Mouse (Mus musculus) ES-E14 (cell line): Measurements from ENCODE around the gene Actl6a. TPM values are rescaled to one million over a fixed set of nuclear protein-coding genes. Genes with fewer than 3 reads are reported as not detected.

ENCODE experiments used
- DNase-seq: peaks from one replicate; pipeline ENCODE4 v3.0.0-alpha.2; 2013; ENCODE audit warnings: low read depth, low spot score
- H3K27ac ChIP-seq: 2 replicates; pipeline ENCODE4 v1.5.1; 2012; ENCODE audit warnings: low read depth, mild to moderate bottlenecking, low read length, moderate library complexity, mixed read lengths; ENCODE audit not compliant: poor library complexity, insufficient read depth, severe bottlenecking
- H3K36me3 ChIP-seq: 2 replicates; pipeline ENCODE4 v1.6.1; 2012; ENCODE audit warnings: mild to moderate bottlenecking, low read length, moderate library complexity, mixed read lengths; ENCODE audit not compliant: control insufficient read depth, poor library complexity, insufficient read depth, severe bottlenecking
- H3K4me1 ChIP-seq, 2 experiments: fragments of 150-350 bp in 1 of 2; sonication (generic) in 1 of 2; 2 replicates each; pipeline ENCODE4 v1.6.1; 2012; ENCODE audit warnings: low read length in 2 of 2, mild to moderate bottlenecking in 1 of 2, mixed read lengths in 1 of 2; ENCODE audit not compliant: control insufficient read depth in 2 of 2, insufficient read depth in 2 of 2, poor library complexity in 1 of 2
- H3K4me3 ChIP-seq, 2 experiments: fragments of 150-350 bp in 1 of 2; sonication (generic) in 1 of 2; 2 replicates each; pipeline ENCODE4 v1.5.1; 2012; ENCODE audit warnings: low read length in 2 of 2, low read depth in 1 of 2, mild to moderate bottlenecking in 1 of 2, mixed read lengths in 1 of 2; ENCODE audit not compliant: insufficient read depth in 1 of 2, poor library complexity in 1 of 2, severe bottlenecking in 1 of 2
- H3K9ac ChIP-seq: 2 replicates; pipeline ENCODE4 v1.6.1; 2012; ENCODE audit warnings: low read depth, mild to moderate bottlenecking, low read length, mixed read lengths; ENCODE audit not compliant: poor library complexity, insufficient read depth, severe bottlenecking
- H3K9me3 ChIP-seq: fragments of 150-350 bp; sonication (generic); 2 replicates; pipeline ENCODE4 v1.6.1; 2012; ENCODE audit warnings: low read depth, mild to moderate bottlenecking, low read length; ENCODE audit not compliant: control insufficient read depth, insufficient read depth
- CHD2 ChIP-seq: IDR thresholded peaks from 2 replicates; pipeline ENCODE4 v1.6.1; 2014; ENCODE audit warnings: mild to moderate bottlenecking, low read depth, low read length, inconsistent platforms
- HCFC1 ChIP-seq: IDR thresholded peaks from 2 replicates; pipeline ENCODE4 v1.6.1; 2012; ENCODE audit warnings: low read length, inconsistent platforms, borderline replicate concordance; ENCODE audit not compliant: insufficient read depth
- MAFK ChIP-seq: IDR thresholded peaks from 2 replicates; pipeline ENCODE4 v1.6.1; 2014; ENCODE audit warnings: mild to moderate bottlenecking, low read depth, low read length, inconsistent platforms; ENCODE audit not compliant: insufficient read depth
- ZC3H11A ChIP-seq: IDR thresholded peaks from 2 replicates; pipeline ENCODE4 v1.6.1; 2012; ENCODE audit warnings: low read depth, mild to moderate bottlenecking, inconsistent platforms, low read length, borderline replicate concordance
- ZNF384 ChIP-seq: IDR thresholded peaks from 2 replicates; pipeline ENCODE4 v1.6.1; 2012; ENCODE audit warnings: low read depth, low read length, inconsistent platforms
- in situ Hi-C, 2 experiments: fragments of 600-800 bp; cut with MboI; formaldehyde crosslinking; loops; one replicate each; pipeline ENCODE4 v1.15.1; 2025; ENCODE audit warnings: low sequenced_read_pairs in 2 of 2, inconsistent platforms in 1 of 2; ENCODE audit not compliant: unreplicated experiment in 2 of 2
- total RNA-seq: library from RNA; depleted of rRNA; stranded (reverse); fragments of 300-350 nt; gene quantifications from 2 replicates; pipeline ENCODE4 v1.2.3, GENCODE M21; 2012

Gene Actl6a
- total RNA-seq, 1 experiment, result 160 TPM

DNA sequence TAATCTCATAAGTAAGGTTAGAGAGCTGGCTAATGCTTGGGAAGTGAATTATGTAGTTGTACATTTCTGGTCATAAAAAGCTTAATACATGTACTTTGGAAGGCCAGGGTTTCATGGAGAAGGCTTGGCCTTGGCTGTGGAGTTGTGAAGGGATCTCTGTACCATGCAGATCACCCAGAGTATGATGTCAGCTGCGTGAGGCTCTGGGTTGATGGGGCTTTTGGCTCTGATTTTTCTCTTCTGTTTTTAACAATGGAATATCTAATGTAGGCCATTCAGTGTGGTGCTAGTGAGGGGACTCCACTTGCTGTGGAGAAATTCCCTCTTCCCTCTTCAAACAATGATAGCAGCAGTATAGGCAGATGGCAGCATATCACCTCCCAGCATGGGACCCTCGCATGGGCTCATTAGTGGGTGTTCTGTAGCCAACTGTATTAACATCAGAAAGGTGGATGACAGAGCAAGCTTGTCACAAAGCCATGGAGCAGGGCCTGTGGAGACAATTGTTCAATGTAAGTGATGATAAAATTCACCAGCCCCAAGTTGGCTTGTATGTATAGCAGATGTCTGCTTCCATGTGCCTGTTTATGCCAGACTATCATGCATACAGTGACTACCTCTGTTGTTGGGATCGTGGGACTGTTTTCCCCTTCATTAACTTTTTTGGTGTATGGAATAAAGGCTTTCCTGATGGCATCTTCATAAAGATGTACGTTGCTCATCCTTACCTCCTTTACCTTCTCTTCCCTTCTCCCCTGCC, 43.9 kb downstream of the Actl6a start:
- H3K36me3 ChIP-seq, result peaks cover 44% of the 10 kb centered on the region
- H3K4me1 ChIP-seq, result peaks cover 6 to 10% of the 10 kb centered on the region in 2 experiments; a peak in 2 of 4 replicates
- in situ Hi-C loops, result no loop called here
- no peak overlapping the region for H3K9ac ChIP-seq
- H3K27ac ChIP-seq, result no peak overlapping the region
- DNase-seq, result no peak
- TF ChIP-seq CHD2, result no peak
- peak; percentile 55; the same call in 1 of the 2 replicates for TF ChIP-seq MAFK
- H3K4me3 ChIP-seq, result no peak overlapping the region
- no peaks in the 10 kb centered on the region for H3K9me3 ChIP-seq

DNA sequence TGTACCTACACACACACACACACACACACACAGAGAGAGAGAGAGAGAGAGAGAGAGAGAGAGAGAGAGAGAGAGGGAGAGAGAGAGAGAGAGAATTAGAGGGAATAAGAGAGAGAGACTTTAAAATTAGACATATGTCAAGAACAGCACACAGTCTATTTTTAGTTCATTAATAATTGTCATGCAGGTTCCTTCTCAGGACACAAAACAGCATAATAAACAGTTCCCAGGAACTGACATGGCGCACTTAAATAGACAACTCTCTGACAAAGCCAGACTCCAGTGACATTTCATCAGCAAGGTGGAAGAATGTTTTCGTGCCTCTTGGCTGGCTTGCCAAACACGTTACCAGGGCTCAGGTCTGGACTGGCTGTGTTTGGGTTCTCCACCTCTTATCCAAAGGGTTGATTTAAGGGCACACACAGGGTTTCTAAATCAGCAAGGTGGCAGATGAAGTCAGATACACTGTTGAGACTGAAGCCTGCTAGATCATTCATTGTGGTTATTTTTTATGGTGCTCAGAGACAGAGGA, 48.4 kb downstream of the Actl6a start:
- Histone ChIP-seq H3K4me1 (peaks cover 5 to 13% of the 10 kb centered on the region in 2 experiments; a peak in 3 of 4 replicates), H3K36me3 (peaks cover 25% of the 10 kb centered on the region), H3K9me3 (no peaks in the 10 kb centered on the region), H3K27ac (no peak overlapping the region), H3K4me3 (no peak overlapping the region), H3K9ac (no peak overlapping the region)
- in situ Hi-C loops, result no loop called here
- DNase-seq, result no peak
- TF ChIP-seq ZNF384 (no peak), CHD2 (no peak), HCFC1 (no peak)

DNA sequence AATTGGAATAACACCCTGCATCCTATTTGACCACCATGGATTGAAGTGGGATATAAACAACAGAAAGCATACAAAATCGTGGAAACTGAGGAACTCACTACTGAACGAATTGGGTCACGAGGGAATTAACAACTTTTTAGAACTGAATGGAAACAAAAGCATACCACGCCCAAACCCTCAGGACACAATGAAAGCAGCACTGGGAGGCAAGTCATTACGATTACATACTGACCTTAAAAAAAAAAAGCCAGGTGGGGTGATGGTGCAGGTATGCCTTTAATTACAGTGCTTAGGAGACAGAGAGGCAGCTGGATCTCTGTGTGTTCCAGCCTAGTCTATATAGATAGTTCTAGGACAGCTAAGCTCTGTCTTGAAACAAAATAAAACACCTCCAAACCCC, 53.1 kb downstream of the Actl6a start:
- Histone ChIP-seq H3K9ac (no peak overlapping the region), H3K4me3 (peak overlapping the region in 1 of 2 experiments; percentile 14; a peak in 1 of 4 replicates), H3K27ac (peak overlapping the region; percentile 91; the same call in 1 of the 2 replicates), H3K4me1 (peaks cover 6 to 10% of the 10 kb centered on the region in 2 experiments; a peak in 3 of 4 replicates), H3K36me3 (no peaks in the 10 kb centered on the region; the same call in 1 of the 2 replicates), H3K9me3 (no peaks in the 10 kb centered on the region)
- in situ Hi-C loops, result no loop called here
- 0 out of 2 replicates have a peak, but pooled peaks have one; percentile 15 for TF ChIP-seq CHD2
- peak; percentile 95 for TF ChIP-seq ZNF384
- TF ChIP-seq ZC3H11A, result no peak
- peak; percentile 64 for DNase-seq

- Histone ChIP-seq H3K4me1 (peaks cover 5 to 6% of the 10 kb centered on the region in 2 experiments; a peak in 3 of 4 replicates), H3K9ac (no peak overlapping the region), H3K36me3 (no peaks in the 10 kb centered on the region), H3K27ac (peak overlapping the region; percentile 26; the same call in 1 of the 2 replicates), H3K4me3 (peak overlapping the region; percentile 28 to 30; a peak in 1 of 4 replicates), H3K9me3 (no peaks in the 10 kb centered on the region)
- no peak for TF ChIP-seq MAFK
- no peak for TF ChIP-seq CHD2
- no peak for TF ChIP-seq ZC3H11A
- no peak for TF ChIP-seq HCFC1
- no peak for TF ChIP-seq ZNF384
- in situ Hi-C loops, result no loop called here
- peak; percentile 45 for DNase-seq
Measured at GRCm38 (mm10) chr3:32762962-32763361, 56.9 kb downstream of the Actl6a start.

GRCm38 (mm10) chr3:32763902-32764301, 57.8 kb downstream of the Actl6a start:
- Histone ChIP-seq H3K4me1 (peaks cover 4 to 5% of the 10 kb centered on the region in 2 experiments; a peak in 3 of 4 replicates), H3K27ac (no peak overlapping the region), H3K9me3 (no peaks in the 10 kb centered on the region), H3K4me3 (peak overlapping the region; percentile 17 to 42; a peak in 3 of 4 replicates), H3K9ac (no peak overlapping the region), H3K36me3 (no peaks in the 10 kb centered on the region)
- TF ChIP-seq MAFK, result no peak
- TF ChIP-seq CHD2, result no peak
- no peak for TF ChIP-seq ZC3H11A
- TF ChIP-seq HCFC1, result no peak
- no peak for TF ChIP-seq ZNF384
- no peak for DNase-seq
- in situ Hi-C loops, result no loop called here
